Mouse (Mus musculus) G1E (cell line): ENCODE measurements around the gene Hspa2. TPM values are rescaled to one million over a fixed set of nuclear protein-coding genes. Genes with fewer than 3 reads are reported as not detected.
"Not testable (repeated sequence)": the region's sequence is repeated elsewhere in the genome, so short reads cannot be mapped to it uniquely, and the experiment has no call there.

Experiments used
- ATAC-seq: 2 replicates; pipeline ENCODE4 v1.8.0; 2016; ENCODE audit warnings: mild to moderate bottlenecking; ENCODE audit not compliant: insufficient number of reproducible peaks, poor library complexity, low FRiP score, severe bottlenecking; ENCODE audit errors: extremely low read depth
- DNase-seq: peaks from one replicate; pipeline ENCODE4 v3.0.0; 2012; ENCODE audit warnings: low spot score
- H3K27me3 ChIP-seq: 2 replicates; pipeline ENCODE4 v1.6.1; 2012; ENCODE audit warnings: mild to moderate bottlenecking, low read length, inconsistent platforms; ENCODE audit not compliant: insufficient read depth
- H3K36me3 ChIP-seq: replicated peaks from 2 replicates; pipeline ENCODE3; 2012; ENCODE audit warnings: mild to moderate bottlenecking, inconsistent platforms
- H3K4me1 ChIP-seq: 2 replicates; pipeline ENCODE4 v1.6.1; 2012; ENCODE audit warnings: low read depth, low read length, inconsistent platforms, mixed read lengths; ENCODE audit not compliant: insufficient read depth
- H3K4me3 ChIP-seq: 2 replicates; pipeline ENCODE4 v1.5.1; 2012; ENCODE audit warnings: low read depth, mild to moderate bottlenecking, inconsistent platforms, low read length, moderate library complexity, mixed read lengths
- H3K9me3 ChIP-seq: replicated peaks from 2 replicates; pipeline ENCODE4 v1.6.1; 2012; ENCODE audit warnings: inconsistent platforms
- CTCF ChIP-seq: IDR thresholded peaks from 2 replicates; pipeline ENCODE4 v1.5.1; 2012; ENCODE audit warnings: low read depth, low read length, inconsistent platforms, mixed read lengths
- GATA1 ChIP-seq: IDR thresholded peaks from 2 replicates; pipeline ENCODE4 v1.6.1; 2012; ENCODE audit warnings: borderline replicate concordance, low read length, inconsistent platforms, mixed read lengths
- GATA2 ChIP-seq: IDR thresholded peaks from 2 replicates; pipeline ENCODE4 v1.6.1; 2012; ENCODE audit warnings: low read depth, low read length, inconsistent platforms, borderline replicate concordance
- POLR2AphosphoS5 ChIP-seq: IDR thresholded peaks from 2 replicates; pipeline ENCODE4 v1.6.1; 2012; ENCODE audit warnings: low read depth, low read length, inconsistent platforms; ENCODE audit not compliant: insufficient replicate concordance
- TAL1 ChIP-seq: conservative IDR thresholded peaks from 2 replicates; pipeline ENCODE4 v1.6.1; 2012; ENCODE audit warnings: low read depth, low read length, inconsistent platforms, mixed read lengths
- polyA plus RNA-seq: library from polyadenylated mRNA; stranded (reverse); fragments of >175 nt; gene quantifications from 2 replicates; pipeline ENCODE4 v1.2.3, GENCODE M21; 2012
- total RNA-seq, 2 experiments: library from RNA; stranded (forward) in 1 of 2; stranded (reverse) in 1 of 2; fragments of 200-1000 nt in 1 of 2; fragments of >200 nt in 1 of 2; fragmentation: Nextera tagmentation in 1 of 2; gene quantifications; 2 replicates each; pipeline ENCODE4 v1.2.3; 2014 to 2017

Gene Hspa2
- total and polyA plus RNA-seq, 3 experiments: 7.3 to 12.0 (median 11.3) TPM

DNA sequence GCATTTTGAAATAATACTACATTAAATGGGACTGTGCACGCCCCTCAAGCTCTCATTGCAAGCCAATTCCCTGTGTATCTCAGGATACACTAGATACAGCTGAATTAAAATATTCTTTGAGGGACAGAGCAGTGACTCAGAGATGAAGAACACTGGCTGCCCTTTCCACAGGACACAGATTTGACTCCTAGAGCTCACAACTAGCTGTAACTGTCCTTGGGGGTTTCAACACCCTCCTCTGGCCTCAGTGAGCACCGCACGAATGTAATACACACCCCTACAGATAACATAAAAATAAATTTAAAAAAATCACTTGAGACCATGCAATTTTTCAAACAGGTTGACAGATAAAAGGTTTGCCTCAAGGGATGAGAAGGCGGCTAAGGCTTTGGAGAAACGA lies 23.6 kb downstream of the Hspa2 start:
- no peaks in the 10 kb centered on the region for H3K4me1 ChIP-seq
- no peak for TF ChIP-seq TAL1
- no peak for TF ChIP-seq GATA2
- no peak for TF ChIP-seq GATA1
- no peaks in the 10 kb centered on the region for H3K9me3 ChIP-seq
- peaks cover 40% of the 10 kb centered on the region for H3K27me3 ChIP-seq
- no peak for ATAC-seq
- no peak overlapping the region for H3K4me3 ChIP-seq
- no peak for DNase-seq
- no peaks in the 10 kb centered on the region for H3K36me3 ChIP-seq

GRCm38 (mm10) chr12:76430879-76431406 lies 27.0 kb downstream of the Hspa2 start:
- Histone ChIP-seq H3K4me1 (no peaks in the 10 kb centered on the region), H3K36me3 (no peaks in the 10 kb centered on the region), H3K27me3 (peaks cover 59% of the 10 kb centered on the region), H3K9me3 (no peaks in the 10 kb centered on the region), H3K4me3 (no peak overlapping the region)
- no peak for TF ChIP-seq GATA2
- no peak for TF ChIP-seq TAL1
- no peak for TF ChIP-seq POLR2AphosphoS5
- TF ChIP-seq GATA1: no peak
- TF ChIP-seq CTCF: no peak
- ATAC-seq (no peak), DNase-seq (no peak)

GRCm38 (mm10) chr12:76431431-76431830 lies 27.5 kb downstream of the Hspa2 start:
- Histone ChIP-seq H3K9me3 (no peaks in the 10 kb centered on the region), H3K4me3 (no peak overlapping the region), H3K4me1 (no peaks in the 10 kb centered on the region), H3K36me3 (no peaks in the 10 kb centered on the region), H3K27me3 (peaks cover 59% of the 10 kb centered on the region)
- no peak for DNase-seq
- no peak for TF ChIP-seq CTCF
- TF ChIP-seq GATA1: no peak
- no peak for TF ChIP-seq GATA2
- TF ChIP-seq TAL1: no peak
- no peak for TF ChIP-seq POLR2AphosphoS5
- ATAC-seq: no peak

DNA sequence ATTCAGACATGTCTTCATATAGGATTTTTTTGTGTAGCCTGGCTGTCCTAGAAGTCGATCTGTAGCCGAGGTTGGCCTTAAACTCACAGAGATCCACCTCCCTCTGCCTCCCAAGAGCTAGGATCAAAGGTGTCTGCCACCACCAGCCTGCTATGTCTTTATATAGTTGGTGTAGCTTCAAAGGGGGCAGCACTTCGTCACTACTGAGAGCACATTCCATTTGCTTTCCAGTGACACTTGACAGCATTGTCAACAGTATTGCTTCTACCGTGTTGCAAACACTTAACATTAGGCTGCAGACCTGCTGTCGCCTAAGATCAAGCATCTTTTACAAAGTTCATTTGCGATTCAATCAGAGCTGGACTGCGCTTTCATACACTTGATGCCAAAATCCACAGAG lies 30.1 kb downstream of the Hspa2 start:
- Histone ChIP-seq H3K27me3 (peaks cover 65% of the 10 kb centered on the region), H3K4me1 (no peaks in the 10 kb centered on the region), H3K9me3 (no peaks in the 10 kb centered on the region), H3K4me3 (no peak overlapping the region), H3K36me3 (no peaks in the 10 kb centered on the region)
- DNase-seq (no peak), ATAC-seq (no peak)
- TF ChIP-seq POLR2AphosphoS5: no peak
- TF ChIP-seq TAL1: no peak
- no peak for TF ChIP-seq GATA2
- TF ChIP-seq CTCF: no peak
- TF ChIP-seq GATA1: no peak

GRCm38 (mm10) chr12:76435084-76435483 lies 31.1 kb downstream of the Hspa2 start:
- no peak for DNase-seq
- Histone ChIP-seq H3K36me3 (no peaks in the 10 kb centered on the region), H3K27me3 (peaks cover 62% of the 10 kb centered on the region), H3K4me3 (no peak overlapping the region), H3K9me3 (no peaks in the 10 kb centered on the region), H3K4me1 (no peaks in the 10 kb centered on the region)
- no peak for ATAC-seq
- no peak for TF ChIP-seq TAL1
- TF ChIP-seq CTCF: no peak
- TF ChIP-seq POLR2AphosphoS5: no peak
- TF ChIP-seq GATA1: no peak
- no peak for TF ChIP-seq GATA2

- TF ChIP-seq GATA1 (no peak), GATA2 (no peak), TAL1 (no peak), CTCF (no peak), POLR2AphosphoS5 (no peak)
- H3K36me3 ChIP-seq: no peaks in the 10 kb centered on the region
- H3K4me3 ChIP-seq: no peak overlapping the region
- H3K4me1 ChIP-seq: no peaks in the 10 kb centered on the region
- peaks cover 58% of the 10 kb centered on the region for H3K27me3 ChIP-seq
- ATAC-seq (no peak), DNase-seq (no peak)
- H3K9me3 ChIP-seq: no peaks in the 10 kb centered on the region
These were observed 31.6 kb downstream of the Hspa2 start for GRCm38 (mm10) chr12:76435549-76435948.

GRCm38 (mm10) chr12:76443488-76443887 lies 39.5 kb downstream of the Hspa2 start:
- not testable (repeated sequence) for DNase-seq, H3K4me3 ChIP-seq, H3K9me3 ChIP-seq, ATAC-seq, H3K4me1 ChIP-seq
- Histone ChIP-seq H3K27me3 (peaks cover 24% of the 10 kb centered on the region), H3K36me3 (peaks cover 17% of the 10 kb centered on the region)
